In the genomic region with DNA sequence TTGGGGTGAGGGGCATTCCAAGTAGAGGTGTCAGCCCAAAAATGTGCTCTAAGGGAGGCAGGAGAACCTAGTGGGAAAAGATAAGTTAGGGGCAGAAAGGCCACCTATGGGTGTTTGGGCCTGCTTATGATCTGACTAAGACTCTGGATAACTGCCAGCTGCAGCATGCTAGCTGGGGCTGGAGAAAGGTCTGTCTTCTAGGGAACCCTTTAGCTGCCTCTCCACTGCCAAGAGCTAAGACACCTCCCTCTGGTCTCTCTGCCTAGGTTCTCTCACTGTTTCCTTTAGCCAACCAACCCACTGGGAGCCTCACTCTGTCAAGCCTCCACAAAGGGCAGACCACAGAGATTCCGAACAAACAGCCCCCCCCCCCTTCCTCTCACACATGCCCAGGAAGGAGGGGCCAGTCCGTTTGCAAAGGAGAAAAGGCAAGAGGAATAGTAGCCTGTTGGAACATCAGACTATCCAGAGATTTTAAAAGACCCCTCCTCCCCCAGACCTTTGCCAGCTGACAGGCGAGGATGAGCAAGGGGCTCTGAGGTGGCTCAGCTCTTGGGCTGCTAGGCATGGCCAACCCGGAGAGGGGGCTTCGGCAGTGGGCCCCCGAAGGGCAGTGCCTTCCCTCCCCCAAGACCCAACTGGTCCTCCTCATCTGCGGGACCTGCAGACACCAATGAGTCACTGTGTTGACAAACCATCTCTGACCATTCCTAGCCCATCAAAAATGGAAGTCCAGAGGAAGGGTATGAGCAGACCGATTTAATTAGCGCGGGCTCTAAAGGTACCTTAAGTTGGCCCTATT, we compare ENCODE assay signal across 8 mouse cellular contexts. TPM values are rescaled to one million over a fixed set of nuclear protein-coding genes. Genes with fewer than 3 reads are reported as not detected.
DNase-seq lines count a peak whose midpoint lies in the region; ATAC-seq and TF ChIP-seq lines count a peak whose summit lies in the region.

No protein-coding gene starts in this region.

- H3K9me3 ChIP-seq in E14TG2a.4 (ENCODE audit: low read length) = no peaks in the 10 kb centered on the region
- no peaks in the 10 kb centered on the region for H3K9me3 ChIP-seq in forebrain, embryonic 10.5 days
- H3K9me3 ChIP-seq in midbrain, embryonic 10.5 days (replicated peaks) = no peaks in the 10 kb centered on the region
- H3K9me3 ChIP-seq in stomach, embryonic 15.5 days = no peaks in the 10 kb centered on the region

- no peak for TF ChIP-seq POLR2A in bone marrow, adult 2 months (IDR thresholded peaks at IDR 0.05; ENCODE audit: borderline replicate concordance, control insufficient read depth, low read depth, low read length)

- H3K4me2 ChIP-seq in stomach, embryonic 15.5 days = peak overlapping the region; percentile 75

- H3K27ac ChIP-seq in bone marrow, adult 2 months (ENCODE audit: control insufficient read depth, insufficient read depth, low read depth, low read length, poor library complexity) = peak overlapping the region; percentile 73
- peak overlapping the region; percentile 100 for H3K27ac ChIP-seq in forebrain, embryonic 10.5 days
- H3K27ac ChIP-seq in midbrain, embryonic 10.5 days (replicated peaks) = peak overlapping the region; percentile 99
- H3K27ac ChIP-seq in stomach, embryonic 15.5 days = peak overlapping the region; percentile 98

- H3K4me1 ChIP-seq in E14TG2a.4 (replicated peaks; ENCODE audit: low read depth, low read length) = peaks cover 65% of the 10 kb centered on the region
- H3K4me1 ChIP-seq in bone marrow, adult 2 months (ENCODE audit: control insufficient read depth, insufficient read depth, low read length) = peaks cover 4% of the 10 kb centered on the region; the same call in 1 of the 2 replicates
- peaks cover 69% of the 10 kb centered on the region for H3K4me1 ChIP-seq in forebrain, embryonic 10.5 days
- H3K4me1 ChIP-seq in midbrain, embryonic 10.5 days = peaks cover 59% of the 10 kb centered on the region
- peaks cover 46% of the 10 kb centered on the region for H3K4me1 ChIP-seq in stomach, embryonic 15.5 days

- no peak overlapping the region; the same call in 1 of the 2 replicates for H3K9ac ChIP-seq in stomach, embryonic 15.5 days

- peak; percentile 64 for DNase-seq in forebrain, embryonic 10.5 days (ENCODE audit: extremely low spot score, low spot score)
- peak; percentile 48 for DNase-seq in heart, postnatal 25 days (ENCODE audit: low spot score)
- DNase-seq in kidney, postnatal 4 days = peak; percentile 64 to 78
- peak; percentile 66 for DNase-seq in midbrain, embryonic 10.5 days (ENCODE audit: low spot score)
- DNase-seq in left cerebral cortex, adult 9 months (ENCODE audit: low spot score in 2 of 2) = no peak

- H3K36me3 ChIP-seq in E14TG2a.4 (ENCODE audit: insufficient read depth, low read length) = peaks cover 10% of the 10 kb centered on the region
- H3K36me3 ChIP-seq in forebrain, embryonic 10.5 days (replicated peaks) = peaks cover 15% of the 10 kb centered on the region
- peaks cover 13% of the 10 kb centered on the region for H3K36me3 ChIP-seq in midbrain, embryonic 10.5 days
- 0 out of 2 replicates have a peak, but pooled peaks cover under 1% of the 10 kb centered on the region for H3K36me3 ChIP-seq in stomach, embryonic 15.5 days

- no peak for TF ChIP-seq CTCF in E14TG2a.4 (conservative IDR thresholded peaks at IDR 0.05; ENCODE audit: low read length)
- TF ChIP-seq CTCF in bone marrow, adult 2 months (IDR thresholded peaks at IDR 0.05; ENCODE audit: control insufficient read depth, insufficient read depth, low read length) = no peak

- 11% methylated on average over 10 of the region's 10 CpGs for WGBS in bone marrow, adult 2 months
- 4% methylated on average over 10 of the region's 10 CpGs for WGBS in forebrain, embryonic 10.5 days
- 7% methylated on average over 10 of the region's 10 CpGs for WGBS in midbrain, embryonic 10.5 days
- WGBS in stomach, embryonic 15.5 days = 5% methylated on average over 10 of the region's 10 CpGs

- peak overlapping the region; percentile 93 for H3K4me3 ChIP-seq in E14TG2a.4 (replicated peaks; ENCODE audit: low read length)
- no peak overlapping the region for H3K4me3 ChIP-seq in bone marrow, adult 2 months (replicated peaks; ENCODE audit: control insufficient read depth, low read depth, low read length)
- peak overlapping the region; percentile 99 for H3K4me3 ChIP-seq in forebrain, embryonic 10.5 days
- H3K4me3 ChIP-seq in midbrain, embryonic 10.5 days = peak overlapping the region; percentile 90
- H3K4me3 ChIP-seq in stomach, embryonic 15.5 days (replicated peaks) = peak overlapping the region; percentile 72

- intact Hi-C loops in heart, postnatal 25 days (cut with DNase I) = loop anchor here (1.0 kb wide), 1 partner anchor 69 kb away; no protein-coding TSS in a partner anchor

- peaks cover 13% of the 10 kb centered on the region for H3K27me3 ChIP-seq in E14TG2a.4 (ENCODE audit: insufficient read depth, low read length)
- H3K27me3 ChIP-seq in forebrain, embryonic 10.5 days (ENCODE audit: poor library complexity, severe bottlenecking) = no peaks in the 10 kb centered on the region
- H3K27me3 ChIP-seq in midbrain, embryonic 10.5 days (ENCODE audit: low read depth, poor library complexity, severe bottlenecking) = no peaks in the 10 kb centered on the region
- H3K27me3 ChIP-seq in stomach, embryonic 15.5 days (replicated peaks) = no peaks in the 10 kb centered on the region

- ATAC-seq in stomach, embryonic 15.5 days (ENCODE audit: insufficient read depth, low FRiP score, low read depth) = peak; percentile 15; the same call in 1 of the 2 replicates

RNA-seq across cellular contexts. Expression of gene Ssbp3, which starts 1.4 kb away (rescaled TPM):
- polyA plus RNA-seq in bone marrow, adult 2 months (2011; ENCODE audit: insufficient read depth, insufficient read length, low replicate concordance, missing spikeins) = 84.3 and 112 TPM in 2 replicates
- polyA plus RNA-seq in forebrain, embryonic 10.5 days (2016; fragmentation: Nextera tagmentation; extraction: Ambion mirVana) = 128 and 134 TPM in 2 replicates
- total RNA-seq in heart, postnatal 25 days (2021) = 10 to 100 TPM; 41.6 to 45.0 TPM
- 119 and 136 TPM in 2 replicates for polyA plus RNA-seq in midbrain, embryonic 10.5 days (2016; fragmentation: Nextera tagmentation; extraction: Ambion mirVana)
- 92.4 and 98.5 TPM in 2 replicates for polyA plus RNA-seq in stomach, embryonic 15.5 days (2015; fragmentation: Nextera tagmentation; extraction: Ambion mirVana)

Comparison
In these comparisons a context has a peak if more than half of its experiments do, and no peak if none do; other contexts are left out.
1. DNase-seq: peak in forebrain, embryonic 10.5 days (single experiment), heart, postnatal 25 days (single experiment), kidney, postnatal 4 days (2 of 2) and midbrain, embryonic 10.5 days (single experiment); none in left cerebral cortex, adult 9 months (0 of 2).
2. Peak in every context shown above with its lines, with median percentiles within 50 percentile points of each other: H3K27ac ChIP-seq.